ENCODE assay signal across 9 mouse cellular contexts in the genomic region with DNA sequence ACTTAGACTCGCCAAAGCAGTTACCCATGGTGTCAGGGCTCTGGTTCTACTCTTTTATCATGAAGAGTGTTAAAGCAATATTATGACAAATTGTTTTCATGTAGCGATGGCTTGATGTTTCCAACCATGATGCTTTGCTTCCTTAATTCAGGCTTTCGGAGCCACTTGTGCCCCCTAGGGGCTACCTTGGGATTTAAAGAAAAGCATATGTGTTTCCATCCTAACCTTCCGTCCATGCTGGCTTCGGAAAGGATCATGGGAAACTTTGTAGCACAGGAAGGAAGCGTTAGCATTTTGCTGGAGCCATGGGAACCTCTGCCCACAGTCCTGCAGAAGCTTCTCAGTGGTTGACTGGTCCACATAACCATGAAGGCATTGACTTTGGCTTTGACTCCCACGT.
"Had no signal": no experiment of that assay in that cellular context is flagged by ENCODE, and none has a peak within 500 bp of the region (broad histone marks: within the 10 kb centered on the region; RNA-seq: fewer than 3 reads in every experiment).

No protein-coding gene starts in this region.

- H3K9ac ChIP-seq: limb, embryonic 15.5 days; liver, embryonic 12.5 days; midbrain, embryonic 12.5 days; neural tube, embryonic 13.5 days had no signal

- H3K4me2 ChIP-seq: limb, embryonic 15.5 days; liver, embryonic 12.5 days; midbrain, embryonic 12.5 days; neural tube, embryonic 13.5 days had no signal

- H3K9me3 ChIP-seq: limb, embryonic 15.5 days; liver, embryonic 12.5 days; midbrain, embryonic 12.5 days; neural tube, embryonic 13.5 days had no signal

- H3K27ac ChIP-seq: liver, embryonic 12.5 days; midbrain, embryonic 12.5 days; neural tube, embryonic 13.5 days had no signal

- H3K4me1 ChIP-seq: limb, embryonic 15.5 days; liver, embryonic 12.5 days; midbrain, embryonic 12.5 days; neural tube, embryonic 13.5 days had no signal

- H3K4me3 ChIP-seq: limb, embryonic 15.5 days; liver, embryonic 12.5 days; midbrain, embryonic 12.5 days; neural tube, embryonic 13.5 days had no signal

- H3K27me3 ChIP-seq: limb, embryonic 15.5 days; liver, embryonic 12.5 days; midbrain, embryonic 12.5 days; neural tube, embryonic 13.5 days had no signal

- ATAC-seq: liver, embryonic 12.5 days; midbrain, embryonic 16.5 days had no signal

- H3K36me3 ChIP-seq: limb, embryonic 15.5 days; liver, embryonic 12.5 days; midbrain, embryonic 12.5 days; neural tube, embryonic 13.5 days had no signal

- DNase-seq: kidney, adult 2 months; kidney, postnatal 36 days; right cerebral cortex, postnatal 14 days; thymus, postnatal 36 days had no signal
